Comparison of ENCODE assay signal across 17 mouse cellular contexts in the genomic region with DNA sequence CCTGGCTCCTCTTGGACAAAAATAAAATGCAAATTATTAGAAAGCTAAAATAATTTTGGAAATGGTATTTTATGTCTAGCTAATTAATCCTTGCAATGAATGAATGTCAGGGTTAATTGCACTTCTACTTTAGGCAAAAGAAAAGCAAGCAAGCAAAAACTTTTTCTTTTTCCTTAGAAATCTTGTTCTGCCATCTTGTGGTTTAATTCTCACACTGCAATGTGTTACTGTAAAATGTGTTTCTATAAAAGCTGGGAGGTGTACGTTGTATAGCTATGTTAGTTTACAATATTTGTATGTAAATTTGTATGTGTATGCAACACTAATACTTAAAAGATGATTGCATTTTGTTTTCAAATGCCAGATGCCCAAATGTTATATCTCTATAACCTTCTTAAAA.
A peak's percentile ranks its signal among the peaks of the same experiment; 100 is the strongest.
DNase-seq lines count a peak whose midpoint lies in the region; ATAC-seq and TF ChIP-seq lines count a peak whose summit lies in the region.
"Had no signal": no experiment of that assay in that cellular context is flagged by ENCODE, and none has a peak within 500 bp of the region (broad histone marks: within the 10 kb centered on the region; RNA-seq: fewer than 3 reads in every experiment).

No protein-coding gene starts in this region.

- no peak overlapping the region for H3K9ac ChIP-seq in limb, embryonic 14.5 days (ENCODE audit: low read depth, low read length, severe bottlenecking)

- no peak for DNase-seq in gastrocnemius, adult 2 months
- DNase-seq in gastrocnemius, postnatal 10 days: no peak
- peak; percentile 26 for DNase-seq in limb, embryonic 14.5 days (ENCODE audit: low spot score)
- DNase-seq in limb, embryonic 10.5 days (ENCODE audit: low spot score): no peak
- DNase-seq in gastrocnemius, adult 8-10 months (ENCODE audit: low spot score in 2 of 2): no peak
- DNase-seq: adrenal gland, postnatal 25 days; cerebellum, postnatal 36 days; heart, adult 11 months; heart, postnatal 10 days; kidney, postnatal 25 days; lung, adult 18-20 months; right cerebral cortex, postnatal 14 days had no signal

- no peak overlapping the region for H3K4me2 ChIP-seq in limb, embryonic 14.5 days (replicated peaks; ENCODE audit: low read depth, low read length, severe bottlenecking)

- ATAC-seq in limb, embryonic 14.5 days (ENCODE audit: low FRiP score, low read depth): no peak
- ATAC-seq in megakaryocyte progenitor cell, adult 5-6 weeks (replicated peaks; ENCODE audit: poor library complexity): peak; percentile 42; the same call in 1 of the 2 replicates
- ATAC-seq in erythroblast, adult 5-6 weeks (replicated peaks; ENCODE audit: low FRiP score, poor library complexity, severe bottlenecking): no peak

- H3K4me3 ChIP-seq in gastrocnemius, adult 2 months: no peak overlapping the region
- no peak overlapping the region for H3K4me3 ChIP-seq in limb, embryonic 14.5 days (replicated peaks; ENCODE audit: low read length)
- no peak overlapping the region for H3K4me3 ChIP-seq in limb, embryonic 10.5 days
- H3K4me3 ChIP-seq in E14TG2a.4 (replicated peaks; ENCODE audit: low read length): no peak overlapping the region
- H3K4me3 ChIP-seq: erythroblast, embryonic 14.5 days; megakaryocyte, embryonic 14.5 days had no signal

- H3K27ac ChIP-seq in gastrocnemius, adult 2 months: no peak overlapping the region
- H3K27ac ChIP-seq in limb, embryonic 14.5 days (replicated peaks; ENCODE audit: low read depth, low read length): no peak overlapping the region
- H3K27ac ChIP-seq in limb, embryonic 10.5 days: no peak overlapping the region

- WGBS in limb, embryonic 14.5 days: 48% methylated on average over 1 of the region's 1 CpGs
- 68% methylated on average over 1 of the region's 1 CpGs for WGBS in limb, embryonic 10.5 days

- H3K27me3 ChIP-seq in limb, embryonic 14.5 days (ENCODE audit: control insufficient read depth, insufficient read depth, low read length): no peaks in the 10 kb centered on the region
- H3K27me3 ChIP-seq in limb, embryonic 10.5 days (ENCODE audit: low read depth, poor library complexity, severe bottlenecking): no peaks in the 10 kb centered on the region
- peaks cover 3% of the 10 kb centered on the region; the same call in 1 of the 2 replicates for H3K27me3 ChIP-seq in E14TG2a.4 (ENCODE audit: insufficient read depth, low read length)
- H3K27me3 ChIP-seq: megakaryocyte, embryonic 14.5 days had no signal

- no peaks in the 10 kb centered on the region for H3K36me3 ChIP-seq in limb, embryonic 14.5 days (ENCODE audit: control insufficient read depth, insufficient read depth, low read length)
- no peaks in the 10 kb centered on the region for H3K36me3 ChIP-seq in limb, embryonic 10.5 days
- H3K36me3 ChIP-seq in E14TG2a.4 (ENCODE audit: insufficient read depth, low read length): no peaks in the 10 kb centered on the region

- TF ChIP-seq POLR2A in limb, embryonic 14.5 days (IDR thresholded peaks at IDR 0.05; ENCODE audit: borderline replicate concordance, extremely low read depth, insufficient read depth, insufficient read length): no peak

- intact Hi-C loops in gastrocnemius, adult 2 months (cut with DNase I): no loop called here

- peak; percentile 29; the same call in 1 of the 2 replicates for TF ChIP-seq CTCF in gastrocnemius, adult 2 months (IDR thresholded peaks at IDR 0.05)
- peak; percentile 40 for TF ChIP-seq CTCF in E14TG2a.4 (conservative IDR thresholded peaks at IDR 0.05; ENCODE audit: low read length)

- H3K4me1 ChIP-seq in limb, embryonic 14.5 days (ENCODE audit: control insufficient read depth, insufficient read depth, low read length): no peaks in the 10 kb centered on the region
- H3K4me1 ChIP-seq in limb, embryonic 10.5 days: no peaks in the 10 kb centered on the region
- H3K4me1 ChIP-seq in E14TG2a.4 (replicated peaks; ENCODE audit: low read depth, low read length): no peaks in the 10 kb centered on the region
- H3K4me1 ChIP-seq: megakaryocyte, embryonic 14.5 days had no signal

- no peaks in the 10 kb centered on the region for H3K9me3 ChIP-seq in limb, embryonic 14.5 days (ENCODE audit: control insufficient read depth, low read length)
- H3K9me3 ChIP-seq in limb, embryonic 10.5 days (replicated peaks): no peaks in the 10 kb centered on the region
- no peaks in the 10 kb centered on the region for H3K9me3 ChIP-seq in E14TG2a.4 (ENCODE audit: low read length)
